Mouse (Mus musculus) ES-CJ7 (cell line): ENCODE measurements at regions not wholly inside any gene's neighbourhood (a gene's known extent, or its start where the extent isn't known, plus 50 kb on each side); places are given as distances from the start of the nearest gene placed in this dataset.
A peak's percentile ranks its signal among the peaks of the same experiment; 100 is the strongest.

Experiments used
- DNase-seq: peaks from one replicate; pipeline ENCODE4 v3.0.0; 2011; ENCODE audit warnings: low read depth, low spot score

GRCm38 (mm10) chr10:67439042-67439635, 96.1 kb upstream of the Egr2 start:
- no peak for DNase-seq

DNA sequence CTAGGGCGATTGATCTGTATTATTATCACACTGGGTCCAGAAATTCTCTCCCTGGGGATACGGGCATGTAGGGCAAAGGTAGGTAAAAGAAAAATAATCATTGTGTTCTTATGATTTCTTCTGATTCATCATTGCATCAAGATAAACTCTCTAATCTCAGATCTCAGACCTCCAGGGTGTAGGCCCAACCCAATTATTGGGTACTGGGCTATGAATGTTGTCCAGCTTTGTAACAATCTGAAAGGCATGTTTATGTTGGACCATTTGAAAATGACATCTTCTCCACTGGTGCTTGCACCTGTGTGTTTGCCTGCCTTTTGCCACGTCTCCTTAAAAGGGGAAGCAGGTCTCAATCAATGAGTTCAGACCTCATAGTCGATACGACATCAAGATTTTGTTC, 95.4 kb upstream of the Egr2 start:
- DNase-seq, result no peak

DNA sequence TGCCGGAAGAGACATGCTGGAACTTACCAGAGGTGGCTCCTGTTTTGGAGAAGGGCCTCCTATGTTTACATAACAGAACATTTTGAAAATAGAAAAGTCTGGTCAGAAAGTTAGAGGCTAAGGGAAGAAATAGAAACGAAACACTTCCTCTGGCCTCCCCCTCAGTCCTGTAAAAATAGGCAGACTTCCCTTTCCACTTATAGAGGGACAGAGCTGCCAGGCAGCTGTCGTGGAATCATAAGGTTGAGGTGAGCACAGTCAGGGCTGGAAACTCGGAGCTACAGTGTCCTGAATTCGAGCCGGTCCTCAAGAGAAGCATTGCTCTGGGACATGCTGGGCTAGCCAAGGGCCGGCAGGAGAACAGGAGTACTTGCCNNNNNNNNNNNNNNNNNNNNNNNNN, 94.0 kb upstream of the Egr2 start:
- no peak for DNase-seq

- DNase-seq, result no peak
Measured at GRCm38 (mm10) chr10:67448875-67449274, 86.4 kb upstream of the Egr2 start.

- DNase-seq, result no peak
Measured at GRCm38 (mm10) chr10:67454149-67454548, 81.1 kb upstream of the Egr2 start.

DNA sequence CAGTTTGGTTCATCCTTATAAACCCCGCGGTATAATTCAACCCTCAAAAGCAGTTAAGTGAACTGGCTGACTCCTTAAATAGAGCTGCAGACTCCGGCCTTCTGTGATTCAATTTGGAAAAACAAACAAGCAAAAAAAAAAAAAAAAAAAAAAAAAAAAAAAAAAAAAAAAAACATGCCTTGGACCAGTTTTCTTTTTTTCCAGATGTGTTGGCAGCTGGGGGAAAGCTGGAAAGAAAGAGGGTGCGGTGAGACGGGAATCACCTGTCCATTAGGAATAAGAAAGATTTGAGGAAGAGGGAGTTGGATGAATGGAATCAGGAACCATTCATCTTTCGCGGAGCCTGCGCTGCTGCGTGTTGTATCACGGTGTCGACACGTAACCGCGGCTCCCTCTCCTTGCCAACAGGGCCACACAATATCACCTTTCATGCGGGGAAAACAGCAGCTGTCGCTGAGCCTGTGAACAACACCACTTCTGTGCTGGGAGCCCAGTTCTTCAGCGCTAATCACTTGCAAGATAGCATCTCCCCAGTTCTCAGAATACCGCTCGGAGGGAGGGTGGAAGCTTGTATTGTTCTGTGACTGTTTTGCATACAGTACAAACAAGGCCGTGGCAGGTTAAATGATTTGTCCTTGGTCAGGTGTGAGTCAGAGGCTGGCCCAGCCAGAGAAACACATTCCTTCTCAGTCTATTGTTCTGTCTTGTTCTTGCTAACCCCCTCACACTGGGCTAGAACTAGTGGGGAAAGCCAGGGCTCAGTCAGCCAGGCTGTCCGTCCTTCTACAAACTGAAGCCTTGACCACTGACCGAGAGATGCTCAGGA, 76.6 kb upstream of the Egr2 start:
- peak; percentile 91 for DNase-seq

DNA sequence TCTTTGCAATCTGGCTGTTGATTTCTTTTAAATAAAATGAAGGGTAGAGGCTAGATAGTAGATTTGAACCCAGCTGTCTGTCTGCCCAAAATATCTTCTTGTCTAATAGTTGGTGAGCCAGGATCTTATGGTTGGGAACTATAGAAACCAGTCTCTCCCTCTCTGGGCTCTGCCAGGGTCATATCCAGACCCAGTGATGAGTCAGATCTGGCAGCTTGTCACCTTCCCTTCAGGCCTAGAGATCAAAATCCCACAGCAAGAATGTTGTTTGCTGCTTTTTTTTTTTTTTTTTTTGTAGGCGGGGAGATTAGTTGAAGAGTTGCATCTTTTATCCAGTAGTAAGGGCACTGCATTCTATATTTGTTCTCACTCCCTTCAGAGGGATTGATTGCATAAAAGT, 74.0 kb upstream of the Egr2 start:
- DNase-seq, result no peak

- peak; percentile 49 for DNase-seq
Measured at GRCm38 (mm10) chr10:67461862-67462261, 73.4 kb upstream of the Egr2 start.

DNA sequence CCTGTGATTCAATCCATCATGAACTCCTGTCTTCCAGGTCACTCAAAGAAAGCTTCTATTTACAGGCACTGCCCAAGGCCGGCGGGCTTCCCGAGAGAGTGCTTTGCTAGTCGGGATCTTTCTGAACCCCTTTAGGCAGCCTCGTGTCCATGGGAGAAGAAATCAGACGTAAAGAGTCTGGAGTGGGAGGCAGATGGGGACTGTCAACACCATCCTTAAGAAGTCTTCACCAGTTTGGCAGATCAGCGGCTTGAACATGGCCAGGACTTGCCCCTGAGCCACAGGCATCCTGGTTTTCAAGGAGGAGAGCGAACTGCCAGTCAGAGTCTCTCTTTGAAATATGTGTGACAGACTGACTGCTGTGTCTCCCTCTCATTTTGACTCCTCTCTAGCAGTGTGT, 66.6 kb upstream of the Egr2 start:
- no peak for DNase-seq

GRCm38 (mm10) chr10:67473016-67473415, 62.3 kb upstream of the Egr2 start:
- no peak for DNase-seq

- DNase-seq, result no peak
Measured at GRCm38 (mm10) chr10:67474336-67474735, 60.9 kb upstream of the Egr2 start.

GRCm38 (mm10) chr10:67482268-67482667, 53.0 kb upstream of the Egr2 start:
- DNase-seq, result peak; percentile 32

- DNase-seq, result no peak
Measured at GRCm38 (mm10) chr10:67483371-67483770, 51.9 kb upstream of the Egr2 start.

- DNase-seq, result no peak
Measured at GRCm38 (mm10) chr10:67484091-67484745, 51.1 kb upstream of the Egr2 start.
